Mouse (Mus musculus) C2C12 (cell line): ENCODE data around the gene Sugt1.

ENCODE experiments used
- CTCF ChIP-seq: IDR thresholded peaks from one replicate; pipeline ENCODE4 v1.5.1; 2011; ENCODE audit not compliant: control insufficient read depth, insufficient read depth, insufficient read length
- USF1 ChIP-seq: IDR thresholded peaks from one replicate; pipeline ENCODE4 v1.6.1; 2011; ENCODE audit warnings: low read depth, mild to moderate bottlenecking, control low read depth, moderate library complexity

GRCm38 (mm10) chr14:79608286-79608685 lies 20.8 kb downstream of the Sugt1 start:
- TF ChIP-seq CTCF, result no peak
- TF ChIP-seq USF1, result no peak
